Mouse (Mus musculus): ENCODE results near the gene Krt16. TPM values are rescaled to one million over a fixed set of nuclear protein-coding genes. Genes with fewer than 3 reads are reported as not detected.

The Krt16 gene
- total and polyA plus RNA-seq, 2 experiments from 2014 or later = not detected

DNA sequence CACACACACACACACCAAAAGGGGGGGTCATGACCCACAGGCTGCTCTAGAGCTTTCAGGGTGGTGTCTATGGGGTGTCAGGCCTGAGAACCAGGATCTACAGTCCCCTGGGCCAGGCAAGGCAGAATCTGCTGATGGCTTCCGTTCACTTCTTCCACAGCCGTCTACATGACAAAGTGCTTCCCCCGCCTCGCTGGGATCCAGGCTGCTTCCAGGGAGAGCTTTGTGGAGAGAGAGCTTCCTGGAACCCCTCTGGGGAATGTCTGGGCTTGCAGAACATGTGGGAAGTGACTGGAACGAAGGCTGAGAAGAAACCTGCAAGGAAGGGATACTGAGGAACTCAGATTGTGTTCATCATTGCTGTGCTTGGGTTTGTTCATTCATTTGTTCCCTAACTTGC lies 30.1 kb upstream of the Krt16 start:
- H3K27ac ChIP-seq (ENCODE audit: low read depth) = no peak overlapping the region
- WGBS = 39% methylated on average over 5 of the region's 5 CpGs
- ATAC-seq (ENCODE audit: insufficient read depth, low read depth) = no peak
- no peaks in the 10 kb centered on the region for H3K27me3 ChIP-seq (ENCODE audit: control insufficient read depth, insufficient read depth, low read length)
- H3K9ac ChIP-seq (replicated peaks; ENCODE audit: low read depth, low read length) = no peak overlapping the region
- no peak overlapping the region for H3K4me3 ChIP-seq (ENCODE audit: low read depth, low read length)
- H3K4me2 ChIP-seq (ENCODE audit: low read depth, low read length) = no peak overlapping the region
- TF ChIP-seq EP300 (IDR thresholded peaks at IDR 0.05; ENCODE audit: low read depth) (no peak), CTCF (IDR thresholded peaks at IDR 0.05; ENCODE audit: low read depth) (no peak)
- DNase-seq (ENCODE audit: low spot score) = no peak
- H3K36me3 ChIP-seq (replicated peaks; ENCODE audit: control insufficient read depth, insufficient read depth, low read length) = no peaks in the 10 kb centered on the region
- no peaks in the 10 kb centered on the region for H3K4me1 ChIP-seq (ENCODE audit: control insufficient read depth, insufficient read depth)
- no peaks in the 10 kb centered on the region for H3K9me3 ChIP-seq (replicated peaks; ENCODE audit: control insufficient read depth, low read length)

- Histone ChIP-seq H3K4me1 (ENCODE audit: control insufficient read depth, insufficient read depth) (no peaks in the 10 kb centered on the region), H3K36me3 (replicated peaks; ENCODE audit: control insufficient read depth, insufficient read depth, low read length) (no peaks in the 10 kb centered on the region), H3K4me2 (ENCODE audit: low read depth, low read length) (no peak overlapping the region), H3K27ac (ENCODE audit: low read depth) (no peak overlapping the region), H3K27me3 (ENCODE audit: control insufficient read depth, insufficient read depth, low read length) (no peaks in the 10 kb centered on the region), H3K4me3 (ENCODE audit: low read depth, low read length) (no peak overlapping the region), H3K9me3 (replicated peaks; ENCODE audit: control insufficient read depth, low read length) (no peaks in the 10 kb centered on the region), H3K9ac (replicated peaks; ENCODE audit: low read depth, low read length) (no peak overlapping the region)
- ATAC-seq (ENCODE audit: insufficient read depth, low read depth) = no peak
- no peak for TF ChIP-seq EP300 (IDR thresholded peaks at IDR 0.05; ENCODE audit: low read depth)
- TF ChIP-seq CTCF (IDR thresholded peaks at IDR 0.05; ENCODE audit: low read depth) = no peak
- WGBS = 52% methylated on average over 15 of the region's 15 CpGs
- no peak for DNase-seq (ENCODE audit: low spot score)
Observed at GRCm38 (mm10) chr11:100277726-100278480, 29.2 kb upstream of the Krt16 start.

DNA sequence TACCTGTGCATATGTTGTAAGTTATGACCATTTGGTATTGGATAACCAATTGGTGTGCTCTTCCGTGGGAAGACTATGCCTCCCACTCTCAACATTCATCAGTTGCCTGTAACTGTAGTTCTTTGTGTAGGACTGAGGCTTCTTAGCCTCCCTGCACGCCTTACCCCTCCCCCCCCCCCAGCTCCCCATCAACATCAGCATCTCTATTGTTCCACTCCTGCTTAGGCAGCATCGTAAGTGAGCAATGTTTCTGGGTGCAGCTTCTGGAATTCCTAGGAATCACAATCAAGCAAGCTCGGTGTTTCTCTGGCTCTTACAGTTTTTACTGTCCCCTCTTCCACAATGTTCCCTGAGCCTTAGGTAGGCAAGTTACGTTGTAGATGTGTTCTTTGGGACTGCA lies 26.8 kb upstream of the Krt16 start:
- no peak overlapping the region for H3K4me3 ChIP-seq (ENCODE audit: low read depth, low read length)
- TF ChIP-seq EP300 (IDR thresholded peaks at IDR 0.05; ENCODE audit: low read depth) (no peak), CTCF (IDR thresholded peaks at IDR 0.05; ENCODE audit: low read depth) (no peak)
- no peaks in the 10 kb centered on the region for H3K27me3 ChIP-seq (ENCODE audit: control insufficient read depth, insufficient read depth, low read length)

GRCm38 (mm10) chr11:100274719-100275118 lies 26.0 kb upstream of the Krt16 start:
- Histone ChIP-seq H3K9ac (replicated peaks; ENCODE audit: low read depth, low read length) (no peak overlapping the region), H3K4me2 (ENCODE audit: low read depth, low read length) (no peak overlapping the region), H3K27ac (ENCODE audit: low read depth) (no peak overlapping the region), H3K4me1 (ENCODE audit: control insufficient read depth, insufficient read depth) (no peaks in the 10 kb centered on the region), H3K36me3 (replicated peaks; ENCODE audit: control insufficient read depth, insufficient read depth, low read length) (no peaks in the 10 kb centered on the region), H3K27me3 (ENCODE audit: control insufficient read depth, insufficient read depth, low read length) (no peaks in the 10 kb centered on the region), H3K4me3 (ENCODE audit: low read depth, low read length) (no peak overlapping the region), H3K9me3 (replicated peaks; ENCODE audit: control insufficient read depth, low read length) (no peaks in the 10 kb centered on the region)
- no peak for ATAC-seq (ENCODE audit: insufficient read depth, low read depth)
- TF ChIP-seq CTCF (IDR thresholded peaks at IDR 0.05; ENCODE audit: low read depth) = no peak
- no peak for TF ChIP-seq EP300 (IDR thresholded peaks at IDR 0.05; ENCODE audit: low read depth)
- 75% methylated on average over 7 of the region's 7 CpGs for WGBS
- no peak for DNase-seq (ENCODE audit: low spot score)

More for the DNA sequence above, 26.8 kb upstream of the Krt16 start:
- no peaks in the 10 kb centered on the region for H3K9me3 ChIP-seq (replicated peaks; ENCODE audit: control insufficient read depth, low read length)
- no peak overlapping the region for H3K4me2 ChIP-seq (ENCODE audit: low read depth, low read length)
- ATAC-seq (ENCODE audit: insufficient read depth, low read depth) (no peak), DNase-seq (ENCODE audit: low spot score) (no peak)
- no peaks in the 10 kb centered on the region for H3K4me1 ChIP-seq (ENCODE audit: control insufficient read depth, insufficient read depth)
- H3K36me3 ChIP-seq (replicated peaks; ENCODE audit: control insufficient read depth, insufficient read depth, low read length) = no peaks in the 10 kb centered on the region
- no peak overlapping the region for H3K27ac ChIP-seq (ENCODE audit: low read depth)
- H3K9ac ChIP-seq (replicated peaks; ENCODE audit: low read depth, low read length) = no peak overlapping the region
- WGBS = 57% methylated on average over 5 of the region's 5 CpGs

DNA sequence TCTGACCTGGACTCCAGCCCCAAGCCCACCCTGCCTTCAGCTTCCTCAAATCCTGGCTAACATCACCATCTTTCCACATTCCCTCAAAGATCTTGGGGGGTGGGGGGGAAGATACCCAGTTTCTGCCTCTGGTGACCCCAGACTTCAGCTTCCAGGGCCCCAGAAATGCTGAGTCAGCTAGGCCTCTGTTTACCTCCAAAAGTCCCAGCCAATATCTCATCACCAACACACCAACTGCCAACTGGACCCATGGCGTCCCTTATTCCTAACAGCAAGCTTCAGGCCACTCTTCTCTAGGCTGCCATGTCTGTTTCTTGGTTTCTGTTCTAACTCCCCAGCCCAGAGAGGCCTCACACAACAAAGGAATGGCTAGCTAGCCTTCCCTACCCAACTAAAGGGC lies 23.2 kb upstream of the Krt16 start:
- Histone ChIP-seq H3K4me3 (ENCODE audit: low read depth, low read length) (no peak overlapping the region), H3K27me3 (ENCODE audit: control insufficient read depth, insufficient read depth, low read length) (no peaks in the 10 kb centered on the region), H3K9ac (replicated peaks; ENCODE audit: low read depth, low read length) (no peak overlapping the region), H3K9me3 (replicated peaks; ENCODE audit: control insufficient read depth, low read length) (no peaks in the 10 kb centered on the region), H3K27ac (ENCODE audit: low read depth) (no peak overlapping the region), H3K4me1 (ENCODE audit: control insufficient read depth, insufficient read depth) (no peaks in the 10 kb centered on the region), H3K4me2 (ENCODE audit: low read depth, low read length) (no peak overlapping the region), H3K36me3 (replicated peaks; ENCODE audit: control insufficient read depth, insufficient read depth, low read length) (no peaks in the 10 kb centered on the region)
- 81% methylated on average over 1 of the region's 1 CpGs for WGBS
- ATAC-seq (ENCODE audit: insufficient read depth, low read depth) (no peak), DNase-seq (ENCODE audit: low spot score) (no peak)
- TF ChIP-seq CTCF (IDR thresholded peaks at IDR 0.05; ENCODE audit: low read depth) = no peak
- no peak for TF ChIP-seq EP300 (IDR thresholded peaks at IDR 0.05; ENCODE audit: low read depth)

DNA sequence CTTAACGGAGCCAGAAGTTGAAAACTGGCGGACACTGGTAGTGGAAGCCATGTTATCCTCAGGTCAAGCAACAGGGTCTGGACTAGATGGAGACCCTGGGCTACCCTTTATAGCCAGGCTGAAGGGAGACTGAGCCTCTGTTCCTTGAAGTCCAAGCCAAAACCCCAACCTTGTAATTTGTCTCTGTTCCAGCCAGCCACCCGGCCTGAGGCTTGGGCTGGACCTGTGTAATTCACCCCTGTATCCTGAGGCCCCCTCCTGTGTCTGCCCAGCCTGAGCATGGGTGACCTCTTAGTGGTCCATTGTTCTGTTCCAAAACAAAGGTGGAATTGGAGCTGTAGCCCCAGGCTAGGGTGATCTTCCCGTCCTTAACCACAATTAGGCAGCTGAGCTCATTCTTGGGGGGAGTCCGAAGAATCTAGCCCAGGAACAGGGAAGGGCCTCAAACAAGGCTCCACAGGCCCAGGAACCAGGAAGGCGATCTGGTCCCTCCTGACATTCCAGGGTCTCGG lies 21.2 kb upstream of the Krt16 start, which contains the start of gene Krt42:
Gene Krt42, minus strand, starts transcription at position 51 of the 512 bp plus-strand sequence.
- no peaks in the 10 kb centered on the region for H3K4me1 ChIP-seq (ENCODE audit: control insufficient read depth, insufficient read depth)
- no peaks in the 10 kb centered on the region for H3K27me3 ChIP-seq (ENCODE audit: control insufficient read depth, insufficient read depth, low read length)
- no peak within 1 kb of the TSS for H3K4me3 ChIP-seq (ENCODE audit: low read depth, low read length)
- ATAC-seq (ENCODE audit: insufficient read depth, low read depth) = no peak
- no peak within 1 kb of the TSS for H3K9ac ChIP-seq (replicated peaks; ENCODE audit: low read depth, low read length)
- H3K4me2 ChIP-seq (ENCODE audit: low read depth, low read length) = no peak within 1 kb of the TSS
- 80% methylated on average over 7 of the region's 7 CpGs for WGBS
- H3K9me3 ChIP-seq (replicated peaks; ENCODE audit: control insufficient read depth, low read length) = no peaks in the 10 kb centered on the region
- no peaks in the 10 kb centered on the region for H3K36me3 ChIP-seq (replicated peaks; ENCODE audit: control insufficient read depth, insufficient read depth, low read length)
- DNase-seq (ENCODE audit: low spot score) = no peak
- H3K27ac ChIP-seq (ENCODE audit: low read depth) = no peak within 1 kb of the TSS
- TF ChIP-seq EP300 (IDR thresholded peaks at IDR 0.05; ENCODE audit: low read depth) = no peak

All from heart, postnatal 0 days (tissue).